Mouse (Mus musculus) intestine, postnatal 0 days (tissue): ENCODE results near the gene Chchd6. TPM values are rescaled to one million over a fixed set of nuclear protein-coding genes. Genes with fewer than 3 reads are reported as not detected.

Experiments
- ATAC-seq: fragments of 200-750 bp; cut with Nextera tagmentation; 2 replicates; pipeline ENCODE4 v1.8.0; 2017; ENCODE audit warnings: mild to moderate bottlenecking, moderate TSS enrichment, moderate library complexity
- H3K27ac ChIP-seq: fragments of 300-500 bp; sonication (generic); 2 replicates; pipeline ENCODE4 v1.5.1; 2014; ENCODE audit warnings: mild to moderate bottlenecking, low read depth, low read length, moderate library complexity
- H3K27me3 ChIP-seq: fragments of 300-500 bp; sonication (generic); replicated peaks from 2 replicates; pipeline ENCODE4 v1.6.1; 2014; ENCODE audit warnings: low read length, mixed read lengths; ENCODE audit not compliant: control insufficient read depth, insufficient read depth
- H3K36me3 ChIP-seq: fragments of 300-500 bp; sonication (generic); 2 replicates; pipeline ENCODE4 v1.6.1; 2014; ENCODE audit warnings: mild to moderate bottlenecking, moderate library complexity; ENCODE audit not compliant: control insufficient read depth, insufficient read depth
- H3K4me1 ChIP-seq: fragments of 300-500 bp; sonication (generic); replicated peaks from 2 replicates; pipeline ENCODE4 v1.6.1; 2014; ENCODE audit warnings: antibody characterized with exemption, low read length, mixed read lengths; ENCODE audit not compliant: control insufficient read depth, insufficient read depth
- H3K4me2 ChIP-seq: fragments of 300-500 bp; sonication (generic); replicated peaks from 2 replicates; pipeline ENCODE4 v1.6.1; 2014; ENCODE audit warnings: low read depth, mild to moderate bottlenecking, moderate library complexity
- H3K4me3 ChIP-seq: fragments of 300-500 bp; sonication (generic); 2 replicates; pipeline ENCODE4 v1.5.1; 2014; ENCODE audit warnings: low read depth, low read length
- H3K9ac ChIP-seq: fragments of 300-500 bp; sonication (generic); 2 replicates; pipeline ENCODE4 v1.6.1; 2014; ENCODE audit warnings: mild to moderate bottlenecking, low read depth, low read length
- H3K9me3 ChIP-seq: fragments of 300-500 bp; sonication (generic); 2 replicates; pipeline ENCODE4 v1.6.1; 2016; ENCODE audit warnings: mixed run types; ENCODE audit not compliant: control insufficient read depth
- CTCF ChIP-seq: sonication (generic); IDR thresholded peaks from 2 replicates; pipeline ENCODE4 v1.5.1; 2016; ENCODE audit warnings: low read depth, mild to moderate bottlenecking, control low read depth, antibody characterized with exemption, moderate library complexity
- WGBS: fragments of 180-500 bp; shearing (Covaris S2); extraction: QIAGEN DNeasy Blood & Tissue Kit; methylation state at CpG from one replicate; pipeline ENCODE4 v1.1.7; 2014; 5-methylcytosine and 5-hydroxymethylcytosine counted together
- polyA plus RNA-seq: library from polyadenylated mRNA; unstranded; fragments of >200 nt; fragmentation: Nextera tagmentation; extraction: Ambion mirVana; gene quantifications from 2 replicates; pipeline ENCODE4 v1.2.1, GENCODE M21; 2015

Gene Chchd6
- polyA plus RNA-seq, 1 experiment from 2014 or later: 15.5 TPM

- ATAC-seq: no peak
- Histone ChIP-seq H3K4me2 (no peak overlapping the region), H3K9me3 (no peaks in the 10 kb centered on the region), H3K36me3 (no peaks in the 10 kb centered on the region), H3K9ac (no peak overlapping the region), H3K4me1 (0 out of 2 replicates have a peak, but pooled peaks cover 4% of the 10 kb centered on the region), H3K4me3 (no peak overlapping the region), H3K27ac (no peak overlapping the region), H3K27me3 (no peaks in the 10 kb centered on the region)
- TF ChIP-seq CTCF: no peak
- WGBS: 72% methylated on average over 3 of the region's 3 CpGs
Measured at GRCm38 (mm10) chr6:89591531-89591930, 3.9 kb downstream of the Chchd6 start.

- ATAC-seq: no peak
- no peak overlapping the region for H3K27ac ChIP-seq
- H3K9me3 ChIP-seq: no peaks in the 10 kb centered on the region
- H3K4me3 ChIP-seq: no peak overlapping the region
- no peaks in the 10 kb centered on the region for H3K27me3 ChIP-seq
- TF ChIP-seq CTCF: no peak
- H3K9ac ChIP-seq: no peak overlapping the region
- H3K36me3 ChIP-seq: no peaks in the 10 kb centered on the region
- no peak overlapping the region for H3K4me2 ChIP-seq
- no peaks in the 10 kb centered on the region for H3K4me1 ChIP-seq
Measured at GRCm38 (mm10) chr6:89585696-89586095, 9.8 kb downstream of the Chchd6 start.

GRCm38 (mm10) chr6:89584634-89585409, 10.6 kb downstream of the Chchd6 start:
- no peak overlapping the region for H3K4me2 ChIP-seq
- no peaks in the 10 kb centered on the region for H3K27me3 ChIP-seq
- no peaks in the 10 kb centered on the region for H3K4me1 ChIP-seq
- no peak overlapping the region for H3K9ac ChIP-seq
- no peaks in the 10 kb centered on the region for H3K9me3 ChIP-seq
- no peak overlapping the region for H3K4me3 ChIP-seq
- TF ChIP-seq CTCF: no peak
- WGBS: 50% methylated on average over 5 of the region's 5 CpGs
- H3K36me3 ChIP-seq: no peaks in the 10 kb centered on the region
- ATAC-seq: no peak
- H3K27ac ChIP-seq: no peak overlapping the region

- Histone ChIP-seq H3K36me3 (no peaks in the 10 kb centered on the region), H3K9ac (no peak overlapping the region), H3K27ac (no peak overlapping the region), H3K4me2 (no peak overlapping the region), H3K4me1 (no peaks in the 10 kb centered on the region), H3K4me3 (no peak overlapping the region), H3K27me3 (no peaks in the 10 kb centered on the region), H3K9me3 (no peaks in the 10 kb centered on the region)
- no peak for TF ChIP-seq CTCF
- 86% methylated on average over 3 of the region's 3 CpGs for WGBS
- ATAC-seq: no peak
Measured at GRCm38 (mm10) chr6:89583170-89583569, 12.3 kb downstream of the Chchd6 start.

GRCm38 (mm10) chr6:89574641-89575040, 20.8 kb downstream of the Chchd6 start:
- Histone ChIP-seq H3K36me3 (no peaks in the 10 kb centered on the region), H3K4me2 (no peak overlapping the region), H3K9me3 (no peaks in the 10 kb centered on the region), H3K9ac (no peak overlapping the region), H3K4me1 (no peaks in the 10 kb centered on the region), H3K27ac (no peak overlapping the region), H3K27me3 (no peaks in the 10 kb centered on the region), H3K4me3 (no peak overlapping the region)
- no peak for TF ChIP-seq CTCF
- 26% methylated on average over 2 of the region's 2 CpGs for WGBS
- ATAC-seq: no peak

GRCm38 (mm10) chr6:89573768-89574167, 21.7 kb downstream of the Chchd6 start:
- Histone ChIP-seq H3K4me1 (no peaks in the 10 kb centered on the region), H3K27me3 (no peaks in the 10 kb centered on the region), H3K9me3 (no peaks in the 10 kb centered on the region), H3K36me3 (no peaks in the 10 kb centered on the region), H3K4me3 (no peak overlapping the region), H3K4me2 (no peak overlapping the region), H3K9ac (no peak overlapping the region), H3K27ac (no peak overlapping the region)
- no peak for ATAC-seq
- 95% methylated on average over 2 of the region's 2 CpGs for WGBS
- no peak for TF ChIP-seq CTCF
